In genomic region chr11:114807686-114808427, GRCm38 (mm10) we compare ENCODE assay signal across 10 mouse cellular contexts. TPM values are rescaled to one million over a fixed set of nuclear protein-coding genes. Genes with fewer than 3 reads are reported as not detected.
DNase-seq lines count a peak whose midpoint lies in the region; ATAC-seq and TF ChIP-seq lines count a peak whose summit lies in the region.
"Had no signal": no experiment of that assay in that cellular context is flagged by ENCODE, and none has a peak within 500 bp of the region (broad histone marks: within the 10 kb centered on the region; RNA-seq: fewer than 3 reads in every experiment).

No protein-coding gene starts in this region.

- H3K9me3 ChIP-seq in midbrain, embryonic 10.5 days (replicated peaks) = no peaks in the 10 kb centered on the region
- no peaks in the 10 kb centered on the region for H3K9me3 ChIP-seq in midbrain, embryonic 15.5 days
- no peaks in the 10 kb centered on the region for H3K9me3 ChIP-seq in neural tube, embryonic 14.5 days (ENCODE audit: control insufficient read depth, low read length)
- no peaks in the 10 kb centered on the region for H3K9me3 ChIP-seq in kidney, embryonic 14.5 days (ENCODE audit: control insufficient read depth, low read length)

- H3K27me3 ChIP-seq in midbrain, embryonic 10.5 days (ENCODE audit: low read depth, poor library complexity, severe bottlenecking) = no peaks in the 10 kb centered on the region; the same call in 1 of the 2 replicates
- H3K27me3 ChIP-seq in midbrain, embryonic 15.5 days (replicated peaks) = no peaks in the 10 kb centered on the region
- no peaks in the 10 kb centered on the region for H3K27me3 ChIP-seq in neural tube, embryonic 14.5 days (ENCODE audit: control insufficient read depth, insufficient read depth, low read length)
- no peaks in the 10 kb centered on the region for H3K27me3 ChIP-seq in kidney, embryonic 14.5 days (ENCODE audit: control insufficient read depth, insufficient read depth, low read length)

- no peak for ATAC-seq in midbrain, embryonic 15.5 days (replicated peaks)
- ATAC-seq in neural tube, embryonic 14.5 days (ENCODE audit: low read depth) = 0 out of 2 replicates have a peak, but pooled peaks have one; percentile 16
- ATAC-seq in kidney, embryonic 14.5 days (ENCODE audit: low FRiP score, low TSS enrichment) = no peak
- no peak for ATAC-seq in erythroblast, adult 5-6 weeks (replicated peaks; ENCODE audit: low FRiP score, poor library complexity, severe bottlenecking)

- TF ChIP-seq CTCF in brain, embryonic 14.5 days (IDR thresholded peaks at IDR 0.05; ENCODE audit: borderline replicate concordance, extremely low read depth, insufficient read depth, insufficient read length) = no peak

- H3K36me3 ChIP-seq in midbrain, embryonic 10.5 days = no peaks in the 10 kb centered on the region
- no peaks in the 10 kb centered on the region for H3K36me3 ChIP-seq in midbrain, embryonic 15.5 days (replicated peaks)
- no peaks in the 10 kb centered on the region for H3K36me3 ChIP-seq in neural tube, embryonic 14.5 days (ENCODE audit: control insufficient read depth, insufficient read depth, low read length)
- H3K36me3 ChIP-seq in kidney, embryonic 14.5 days (ENCODE audit: control insufficient read depth, insufficient read depth, low read length) = no peaks in the 10 kb centered on the region

- H3K4me1 ChIP-seq in midbrain, embryonic 10.5 days = peaks cover 63% of the 10 kb centered on the region
- H3K4me1 ChIP-seq in midbrain, embryonic 15.5 days = 0 out of 2 replicates have a peak, but pooled peaks cover 3% of the 10 kb centered on the region
- H3K4me1 ChIP-seq in neural tube, embryonic 14.5 days (ENCODE audit: control insufficient read depth, insufficient read depth, low read length) = 0 out of 2 replicates have a peak, but pooled peaks cover 6% of the 10 kb centered on the region
- peaks cover 13% of the 10 kb centered on the region for H3K4me1 ChIP-seq in kidney, embryonic 14.5 days (ENCODE audit: control insufficient read depth, insufficient read depth, low read length)

- 16% methylated on average over 14 of the region's 14 CpGs for WGBS in midbrain, embryonic 10.5 days
- 20% methylated on average over 14 of the region's 14 CpGs for WGBS in midbrain, embryonic 15.5 days
- WGBS in neural tube, embryonic 14.5 days = 24% methylated on average over 14 of the region's 14 CpGs
- 35% methylated on average over 13 of the region's 14 CpGs for WGBS in kidney, embryonic 14.5 days

- no peak for TF ChIP-seq POLR2A in brain, embryonic 14.5 days (IDR thresholded peaks at IDR 0.05; ENCODE audit: borderline replicate concordance, extremely low read depth, insufficient read depth, insufficient read length, poor library complexity, severe bottlenecking)

- H3K27ac ChIP-seq in midbrain, embryonic 10.5 days (replicated peaks) = peak overlapping the region; percentile 78
- no peak overlapping the region for H3K27ac ChIP-seq in midbrain, embryonic 15.5 days
- H3K27ac ChIP-seq in neural tube, embryonic 14.5 days (ENCODE audit: low read depth, low read length) = no peak overlapping the region
- no peak overlapping the region; the same call in 1 of the 2 replicates for H3K27ac ChIP-seq in kidney, embryonic 14.5 days (ENCODE audit: low read depth, low read length)

- no peak overlapping the region for H3K4me2 ChIP-seq in midbrain, embryonic 15.5 days
- no peak overlapping the region for H3K4me2 ChIP-seq in neural tube, embryonic 14.5 days (ENCODE audit: low read depth, low read length)
- H3K4me2 ChIP-seq in kidney, embryonic 14.5 days (replicated peaks; ENCODE audit: low read depth, low read length) = no peak overlapping the region

- peak; percentile 36 for DNase-seq in midbrain, embryonic 10.5 days (ENCODE audit: low spot score)
- DNase-seq in brain, embryonic 14.5 days (ENCODE audit: low read depth) = peak; percentile 77
- peak; percentile 21 for DNase-seq in fat pad, adult 2 months (ENCODE audit: extremely low read depth, low read depth, low spot score)
- DNase-seq: layer of hippocampus, postnatal 36 days; spleen, adult 18-20 months had no signal

- H3K4me3 ChIP-seq in midbrain, embryonic 10.5 days = no peak overlapping the region
- H3K4me3 ChIP-seq in midbrain, embryonic 15.5 days = no peak overlapping the region
- H3K4me3 ChIP-seq in neural tube, embryonic 14.5 days (ENCODE audit: low read depth, low read length) = no peak overlapping the region
- no peak overlapping the region for H3K4me3 ChIP-seq in kidney, embryonic 14.5 days (ENCODE audit: low read length)
- H3K4me3 ChIP-seq: megakaryocyte, embryonic 14.5 days had no signal

- H3K9ac ChIP-seq in midbrain, embryonic 15.5 days = no peak overlapping the region
- H3K9ac ChIP-seq in neural tube, embryonic 14.5 days (replicated peaks; ENCODE audit: low read depth, low read length) = no peak overlapping the region
- no peak overlapping the region for H3K9ac ChIP-seq in kidney, embryonic 14.5 days (ENCODE audit: low read depth, low read length)

RNA-seq across cellular contexts. Expression of gene Gpr142, which starts 9.1 kb away (rescaled TPM):
- 0.27 and 0.36 TPM in 2 replicates for polyA plus RNA-seq in midbrain, embryonic 10.5 days (2016; fragmentation: Nextera tagmentation; extraction: Ambion mirVana)
- polyA plus RNA-seq in midbrain, embryonic 15.5 days (2015; fragmentation: Nextera tagmentation; extraction: Ambion mirVana) = not detected in 2 replicates
- 0.07 and 0.08 TPM in 2 replicates for polyA plus RNA-seq in brain, embryonic 14.5 days (2012; rRNA removed)
- polyA plus RNA-seq in neural tube, embryonic 14.5 days (2014; fragmentation: Nextera tagmentation; extraction: Ambion mirVana) = not detected in 2 replicates
- 0.19 TPM in 1 of 2 replicates, not detected in the other for polyA plus RNA-seq in kidney, embryonic 14.5 days (2014; fragmentation: Nextera tagmentation; extraction: Ambion mirVana)
- not detected in 2 replicates for total RNA-seq in erythroblast, adult 5-6 weeks (2015; ENCODE audit: low replicate concordance)
- not detected in 2 replicates for total RNA-seq in erythroblast, adult 5-6 weeks (2017; ENCODE audit: low replicate concordance)
- total RNA-seq: layer of hippocampus, postnatal 36 days had no signal

RNA-seq across cellular contexts. Expression of gene Btbd17, which starts 12.1 kb away (rescaled TPM):
- 57.3 and 69.1 TPM in 2 replicates for polyA plus RNA-seq in midbrain, embryonic 10.5 days (2016; fragmentation: Nextera tagmentation; extraction: Ambion mirVana)
- 21.4 and 28.4 TPM in 2 replicates for polyA plus RNA-seq in midbrain, embryonic 15.5 days (2015; fragmentation: Nextera tagmentation; extraction: Ambion mirVana)
- 36.2 and 50.6 TPM in 2 replicates for polyA plus RNA-seq in brain, embryonic 14.5 days (2012; rRNA removed)
- polyA plus RNA-seq in neural tube, embryonic 14.5 days (2014; fragmentation: Nextera tagmentation; extraction: Ambion mirVana) = 18.8 and 20.4 TPM in 2 replicates
- polyA plus RNA-seq in kidney, embryonic 14.5 days (2014; fragmentation: Nextera tagmentation; extraction: Ambion mirVana) = 0.77 and 1.6 TPM in 2 replicates
- total RNA-seq in erythroblast, adult 5-6 weeks (2015; ENCODE audit: low replicate concordance) = not detected in 2 replicates
- not detected in 2 replicates for total RNA-seq in erythroblast, adult 5-6 weeks (2017; ENCODE audit: low replicate concordance)

RNA-seq across cellular contexts. Expression of gene Kif19a, which starts 42.7 kb away (rescaled TPM):
- 1.1 and 1.7 TPM in 2 replicates for polyA plus RNA-seq in midbrain, embryonic 10.5 days (2016; fragmentation: Nextera tagmentation; extraction: Ambion mirVana)
- polyA plus RNA-seq in midbrain, embryonic 15.5 days (2015; fragmentation: Nextera tagmentation; extraction: Ambion mirVana) = 0.40 and 0.46 TPM in 2 replicates
- 0.76 and 0.97 TPM in 2 replicates for polyA plus RNA-seq in brain, embryonic 14.5 days (2012; rRNA removed)
- polyA plus RNA-seq in neural tube, embryonic 14.5 days (2014; fragmentation: Nextera tagmentation; extraction: Ambion mirVana) = 0.56 and 0.99 TPM in 2 replicates
- 0.14 and 0.21 TPM in 2 replicates for polyA plus RNA-seq in kidney, embryonic 14.5 days (2014; fragmentation: Nextera tagmentation; extraction: Ambion mirVana)
- total RNA-seq in erythroblast, adult 5-6 weeks (2015; ENCODE audit: low replicate concordance) = 0.58 TPM in 1 of 2 replicates, not detected in the other
- total RNA-seq in erythroblast, adult 5-6 weeks (2017; ENCODE audit: low replicate concordance) = 0.70 TPM in 1 of 2 replicates, not detected in the other

RNA-seq across cellular contexts. Expression of gene Gprc5c, which starts 43.1 kb away (rescaled TPM):
- 19.0 TPM in 2 replicates for polyA plus RNA-seq in midbrain, embryonic 10.5 days (2016; fragmentation: Nextera tagmentation; extraction: Ambion mirVana)
- polyA plus RNA-seq in midbrain, embryonic 15.5 days (2015; fragmentation: Nextera tagmentation; extraction: Ambion mirVana) = 9.3 and 9.4 TPM in 2 replicates
- polyA plus RNA-seq in brain, embryonic 14.5 days (2012; rRNA removed) = 4.1 and 7.4 TPM in 2 replicates
- 3.7 and 9.0 TPM in 2 replicates for polyA plus RNA-seq in neural tube, embryonic 14.5 days (2014; fragmentation: Nextera tagmentation; extraction: Ambion mirVana)
- polyA plus RNA-seq in kidney, embryonic 14.5 days (2014; fragmentation: Nextera tagmentation; extraction: Ambion mirVana) = 49.9 and 105 TPM in 2 replicates
- total RNA-seq in erythroblast, adult 5-6 weeks (2015; ENCODE audit: low replicate concordance) = 0.77 TPM in 1 of 2 replicates, not detected in the other
- total RNA-seq in erythroblast, adult 5-6 weeks (2017; ENCODE audit: low replicate concordance) = 0.09 TPM in 1 of 2 replicates, not detected in the other

Comparison
In these comparisons a context has a peak if more than half of its experiments do, and no peak if none do; other contexts are left out.
1. DNase-seq: peak in every context shown above with its lines; median percentile 77 in brain, embryonic 14.5 days; 36 in midbrain, embryonic 10.5 days; 21 in fat pad, adult 2 months.